Mouse (Mus musculus) left cerebral cortex, postnatal 25 days (tissue): ENCODE data around the gene Tmem14c. TPM values are rescaled to one million over a fixed set of nuclear protein-coding genes. Genes with fewer than 3 reads are reported as not detected.
"Not testable (repeated sequence)": the region's sequence is repeated elsewhere in the genome, so short reads cannot be mapped to it uniquely, and the experiment has no call there.

Experiments used
- DNase-seq, 2 experiments: peaks; one replicate each; pipeline ENCODE4 v3.0.0; 2022; ENCODE audit warnings: low spot score in 2 of 2, mixed read lengths in 1 of 2
- intact Hi-C: fragments of 180-260 bp; cut with DNase I; formaldehyde crosslinking; loops from one replicate; pipeline ENCODE4 v1.15.1; 2025
- total RNA-seq, 2 experiments: library from RNA; stranded (reverse); gene quantifications; 2 replicates each; pipeline ENCODE4 v1.2.3; 2021

The Tmem14c gene
- total RNA-seq, result 10 to 100 TPM; 63.8 to 64.2 TPM

DNA sequence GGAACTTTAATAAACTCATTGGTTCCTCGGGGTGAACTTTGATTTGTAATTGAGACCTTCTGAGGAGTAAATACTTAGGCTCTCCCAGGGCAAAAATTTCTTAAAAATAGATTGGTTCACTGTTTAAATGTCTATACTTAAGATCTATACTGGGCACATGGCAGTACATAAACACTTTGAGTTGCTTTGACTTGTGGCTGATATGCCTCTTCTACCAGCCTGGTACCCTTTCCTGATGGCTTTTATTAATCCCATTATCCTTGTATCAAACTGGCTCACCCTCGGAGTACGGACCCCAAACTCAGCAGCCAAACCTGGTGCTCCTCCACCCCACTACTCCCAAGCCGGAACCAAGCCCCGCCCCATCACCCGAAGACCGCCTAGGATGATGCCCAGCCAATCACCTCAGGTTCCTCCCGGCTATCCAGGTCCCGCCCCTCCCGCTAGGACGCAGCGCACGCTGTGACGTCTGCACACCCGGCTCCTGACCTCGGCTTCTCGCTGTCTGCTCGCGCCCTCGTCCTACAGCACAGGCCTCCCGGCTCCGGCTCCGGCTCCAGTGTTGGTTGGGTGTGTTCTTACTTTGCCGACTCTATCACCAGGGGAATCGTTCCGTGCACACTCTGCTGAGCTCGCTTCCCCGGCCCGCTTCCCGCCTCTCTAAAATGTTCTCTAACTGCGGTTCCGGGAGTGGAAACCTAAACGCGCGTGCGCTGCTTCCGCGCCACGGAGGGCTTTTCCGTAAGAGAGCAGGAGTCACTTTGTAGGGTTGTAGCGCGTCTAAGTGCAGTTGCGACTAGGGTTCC lies at the start of gene Tmem14c:
Gene Tmem14c (plus strand): TSS at position 464 of the 806 bp plus-strand sequence.
- intact Hi-C loops, result loop anchor here (2.0 to 10.0 kb wide), 2 partner anchors 15 to 219 kb away; partner anchors contain the start of gene Pak1ip1
- DNase-seq, result peak; percentile 92 to 96

- intact Hi-C loops, result no loop called here
- no peak for DNase-seq
These were observed 48.5 kb upstream of the Tmem14c start for GRCm38 (mm10) chr13:40967609-40968008.

DNA sequence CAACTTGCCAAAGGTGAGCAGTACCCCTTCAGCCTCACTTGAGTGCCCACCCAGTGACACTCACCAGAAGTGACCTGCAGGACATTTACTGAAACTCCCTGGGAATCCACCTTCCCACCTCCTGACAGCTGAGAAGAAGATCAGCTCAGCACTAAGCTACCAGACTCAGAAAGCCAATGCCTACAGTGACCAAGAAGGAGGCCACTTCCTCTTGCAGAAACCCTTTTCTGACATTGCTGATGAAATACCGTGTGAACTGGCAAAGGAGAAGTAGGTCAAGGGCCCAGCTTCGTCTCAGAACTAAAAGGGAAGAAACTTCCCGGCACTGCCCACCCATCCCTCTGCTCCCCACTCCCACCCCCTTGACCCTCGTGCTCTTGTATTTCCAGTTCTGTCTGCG lies 47.5 kb upstream of the Tmem14c start:
- DNase-seq, result no peak
- intact Hi-C loops, result no loop called here

- intact Hi-C loops, result loop anchor here (10.0 kb wide), 1 partner anchor 185 kb away; no protein-coding TSS in a partner anchor
- DNase-seq, result no peak
These were observed 46.2 kb upstream of the Tmem14c start for GRCm38 (mm10) chr13:40969761-40970390.

DNA sequence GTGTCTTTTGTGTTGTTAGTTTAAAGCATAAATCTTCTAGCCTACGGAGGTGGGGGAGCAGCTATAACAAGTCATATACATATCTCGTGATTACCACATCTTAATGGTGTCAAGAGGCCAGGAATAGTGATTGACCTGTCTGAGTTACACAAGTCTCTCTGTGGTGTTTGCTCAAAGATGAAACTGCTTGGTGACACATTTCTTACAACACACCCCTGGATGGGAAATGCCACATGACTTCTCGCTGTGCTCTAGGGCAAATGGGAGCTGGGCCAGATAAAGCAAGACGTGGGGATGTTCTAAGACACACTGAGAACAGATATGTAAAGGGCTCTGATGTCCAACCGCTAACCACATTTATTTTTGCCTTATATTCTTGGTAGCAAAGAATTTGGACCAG lies 44.8 kb upstream of the Tmem14c start:
- intact Hi-C loops, result loop anchor here (10.0 kb wide), 1 partner anchor 186 kb away; no protein-coding TSS in a partner anchor
- no peak for DNase-seq

DNA sequence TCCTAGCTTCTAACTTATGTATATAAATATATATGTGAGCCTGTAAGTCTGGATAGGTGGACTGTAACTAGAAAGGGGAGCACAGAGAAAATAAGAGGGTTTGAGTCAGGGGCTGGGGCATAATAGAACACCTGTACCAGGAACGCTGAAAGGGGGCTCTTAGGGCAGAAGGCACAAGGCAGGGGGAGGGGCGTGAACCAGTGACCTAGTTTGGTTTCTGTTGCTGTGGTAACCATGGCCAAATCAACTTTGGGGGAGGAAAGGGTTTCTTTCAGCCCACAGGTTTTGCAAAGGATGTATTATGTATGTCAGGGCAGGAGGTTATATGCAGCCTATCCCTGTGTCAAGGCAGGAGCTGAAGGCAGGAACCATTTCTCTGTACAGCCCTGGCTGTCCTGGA lies 44.3 kb upstream of the Tmem14c start:
- DNase-seq, result no peak
- intact Hi-C loops, result loop anchor here (10.0 kb wide), 1 partner anchor 187 kb away; no protein-coding TSS in a partner anchor

- DNase-seq, result no peak
- intact Hi-C loops, result loop anchor here (10.0 kb wide), 1 partner anchor 188 kb away; no protein-coding TSS in a partner anchor
These were observed 43.1 kb upstream of the Tmem14c start for GRCm38 (mm10) chr13:40972976-40973375.

DNA sequence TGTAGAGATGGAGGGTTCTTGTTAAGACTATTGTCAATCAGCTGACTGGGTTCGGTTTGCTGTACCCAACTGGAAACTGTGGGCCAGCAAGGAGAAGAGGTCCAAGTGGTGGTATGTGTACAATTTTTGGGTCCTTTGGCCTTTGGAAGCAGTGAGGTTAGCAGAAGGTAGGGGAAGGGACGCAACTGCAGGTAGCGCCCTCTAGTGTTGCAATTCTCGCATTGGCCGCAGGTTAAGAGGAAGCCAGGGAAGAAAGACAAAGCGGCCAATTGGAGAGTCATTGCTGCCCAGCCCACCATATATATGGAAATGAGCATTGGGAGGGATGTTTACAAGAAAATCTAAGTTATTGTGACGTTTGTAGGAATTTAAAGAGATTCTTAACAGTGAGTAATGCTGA lies 38.5 kb upstream of the Tmem14c start:
- intact Hi-C loops, result loop anchor here (1.0 to 10.0 kb wide), 3 partner anchors 90 to 193 kb away; no protein-coding TSS in a partner anchor
- peak; percentile 13 to 28 for DNase-seq

DNA sequence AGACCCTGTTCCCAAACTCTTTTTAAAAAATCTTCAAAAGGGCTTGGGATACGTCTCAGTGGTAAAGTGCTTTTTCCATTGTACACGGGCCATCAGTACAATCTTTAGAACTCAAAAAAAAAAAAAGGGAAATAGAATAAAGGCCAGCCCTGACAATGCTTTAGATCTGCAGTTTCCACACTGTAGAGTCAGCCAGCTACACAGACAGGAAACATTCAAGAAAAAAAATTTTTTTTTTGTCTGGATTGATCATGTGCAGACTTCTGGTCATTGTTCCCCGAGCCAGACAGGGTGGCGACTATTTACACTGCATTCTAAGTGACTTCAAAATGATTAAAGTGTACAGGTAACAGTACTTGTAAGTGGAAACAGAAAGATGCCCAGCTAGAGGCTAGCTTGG lies 37.4 kb upstream of the Tmem14c start:
- no peak for DNase-seq
- intact Hi-C loops, result loop anchor here (5.0 to 10.0 kb wide), 2 partner anchors 91 to 194 kb away; no protein-coding TSS in a partner anchor

DNA sequence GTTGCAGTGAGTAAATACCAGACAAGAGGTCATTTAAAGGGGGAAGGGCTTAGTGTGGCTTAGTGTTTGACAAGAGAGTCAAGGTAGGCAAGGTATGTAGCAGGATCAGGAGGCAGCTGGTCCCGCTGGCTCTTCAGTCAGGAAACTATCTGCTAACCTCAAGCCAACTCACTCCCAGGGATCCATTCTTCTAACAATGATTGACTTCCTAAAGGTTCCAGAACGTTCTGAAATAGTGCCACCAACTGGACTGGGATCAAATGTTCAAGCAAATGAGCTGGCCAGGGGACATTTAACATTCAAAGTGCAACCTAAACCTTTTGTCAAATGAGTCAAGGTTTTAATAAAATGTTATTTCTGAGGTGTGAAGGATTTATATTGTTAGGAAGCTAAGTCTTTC lies 36.8 kb upstream of the Tmem14c start:
- intact Hi-C loops, result loop anchor here (5.0 to 10.0 kb wide), 2 partner anchors 92 to 195 kb away; no protein-coding TSS in a partner anchor
- no peak for DNase-seq

DNA sequence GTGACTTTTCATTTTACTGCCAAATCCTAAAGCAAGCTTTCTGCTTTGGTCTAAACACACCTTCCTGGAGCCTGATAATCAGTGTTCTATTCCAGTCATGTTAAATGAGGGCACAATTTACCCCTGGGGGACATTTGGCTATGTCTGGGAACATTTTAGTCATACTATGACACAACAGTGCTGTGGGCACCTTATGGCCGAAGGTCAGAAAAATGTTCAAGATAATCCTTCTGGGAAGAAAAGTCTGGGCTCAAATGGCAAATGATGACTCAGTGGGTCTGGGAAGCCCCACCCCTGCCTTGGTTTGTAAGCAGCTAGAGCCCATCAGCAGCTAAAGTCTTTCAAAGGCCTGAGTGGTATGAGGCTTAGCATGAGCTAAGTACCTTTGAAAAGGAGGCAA lies 33.3 kb upstream of the Tmem14c start:
- intact Hi-C loops, result no loop called here
- DNase-seq, result no peak

GRCm38 (mm10) chr13:40986081-40986480 lies 30.0 kb upstream of the Tmem14c start:
- DNase-seq, result no peak
- intact Hi-C loops, result no loop called here

DNA sequence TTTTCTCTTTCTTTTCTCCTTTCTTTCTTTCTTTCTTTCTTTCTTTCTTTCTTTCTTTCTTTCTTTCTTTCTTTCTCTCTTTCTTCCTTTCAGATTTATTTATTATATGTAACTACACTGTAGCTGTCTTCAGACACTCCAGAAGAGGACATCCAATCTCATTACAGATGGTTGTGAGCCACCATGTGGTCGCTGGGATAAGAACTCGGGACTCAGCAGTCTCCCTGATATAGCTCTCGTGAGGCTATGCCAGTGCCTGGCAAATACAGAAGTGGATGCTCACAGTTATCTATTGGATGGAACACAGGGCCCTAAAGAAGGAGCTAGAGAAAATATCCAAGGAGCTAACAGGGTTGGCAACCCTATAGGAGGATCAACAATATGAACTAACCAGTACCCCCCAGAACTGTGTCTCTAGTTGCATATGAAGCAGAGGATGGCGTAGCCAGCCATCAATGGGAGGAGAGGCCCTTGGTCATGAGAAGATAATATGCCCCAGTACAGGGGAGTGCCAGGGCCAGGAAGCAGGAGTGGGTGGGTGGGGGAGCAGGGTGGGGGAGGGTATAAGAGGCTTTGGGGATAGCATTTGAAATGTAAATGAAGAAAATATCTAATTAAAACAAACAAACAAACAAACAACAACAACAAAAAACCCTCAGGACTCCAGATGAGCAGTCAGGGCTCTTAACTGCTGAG lies 28.3 kb upstream of the Tmem14c start:
- DNase-seq, intact Hi-C loops: not testable (repeated sequence)

GRCm38 (mm10) chr13:40988418-40988817 lies 27.7 kb upstream of the Tmem14c start:
- intact Hi-C loops, result no loop called here
- DNase-seq, result no peak

- intact Hi-C loops, result no loop called here
- no peak for DNase-seq
These were observed 21.4 kb upstream of the Tmem14c start for GRCm38 (mm10) chr13:40994487-40995263.

- DNase-seq, intact Hi-C loops: not testable (repeated sequence)
These were observed 17.6 kb upstream of the Tmem14c start for GRCm38 (mm10) chr13:40998537-40998936.

GRCm38 (mm10) chr13:41000140-41000925 lies 15.8 kb upstream of the Tmem14c start:
- DNase-seq, result peak; percentile 32 to 43
- intact Hi-C loops, result loop anchor here (2.0 kb wide), 2 partner anchors 16 to 84 kb away; partner anchors contain the start of gene Tmem14c

GRCm38 (mm10) chr13:41000926-41001639 lies 15.0 kb upstream of the Tmem14c start, which contains the start of gene Pak1ip1:
Pak1ip1 (plus strand) TSS chr13:41001023.
- intact Hi-C loops, result loop anchor here (2.0 kb wide), 2 partner anchors 16 to 84 kb away; partner anchors contain the start of gene Tmem14c
- peak; percentile 95 to 96 for DNase-seq
